Mouse (Mus musculus): Measurements from ENCODE around the gene Ttyh2. TPM values are rescaled to one million over a fixed set of nuclear protein-coding genes. Genes with fewer than 3 reads are reported as not detected.
A peak's percentile ranks its signal among the peaks of the same experiment; 100 is the strongest.

Gene Ttyh2
- polyA plus RNA-seq, 1 experiment from 2014 or later: 20.4 TPM

- Histone ChIP-seq H3K36me3 (ENCODE audit: insufficient read depth, low read length) (peaks cover 12% of the 10 kb centered on the region; the same call in 1 of the 2 replicates), H3K9ac (replicated peaks; ENCODE audit: low read length) (no peak overlapping the region), H3K4me1 (ENCODE audit: insufficient read depth, low read length) (0 out of 2 replicates have a peak, but pooled peaks cover 4% of the 10 kb centered on the region), H3K27me3 (ENCODE audit: insufficient read depth, low read length) (no peaks in the 10 kb centered on the region), H3K4me2 (replicated peaks; ENCODE audit: low read depth, low read length) (no peak overlapping the region), H3K4me3 (ENCODE audit: low read length) (no peak overlapping the region), H3K9me3 (ENCODE audit: low read length) (no peaks in the 10 kb centered on the region), H3K27ac (ENCODE audit: low read length) (no peak overlapping the region)
- no peak for ATAC-seq (ENCODE audit: low FRiP score, low TSS enrichment)
- WGBS: 78% methylated on average over 2 of the region's 2 CpGs
Observed at GRCm38 (mm10) chr11:114694451-114694850, 19.2 kb downstream of the Ttyh2 start.

GRCm38 (mm10) chr11:114698496-114698895 is 23.3 kb downstream of the Ttyh2 start:
- H3K27me3 ChIP-seq (ENCODE audit: insufficient read depth, low read length): no peaks in the 10 kb centered on the region
- H3K27ac ChIP-seq (ENCODE audit: low read length): no peak overlapping the region

GRCm38 (mm10) chr11:114699511-114699910 is 24.3 kb downstream of the Ttyh2 start:
- Histone ChIP-seq H3K27me3 (ENCODE audit: insufficient read depth, low read length) (no peaks in the 10 kb centered on the region), H3K27ac (ENCODE audit: low read length) (no peak overlapping the region), H3K9me3 (ENCODE audit: low read length) (no peaks in the 10 kb centered on the region), H3K9ac (replicated peaks; ENCODE audit: low read length) (no peak overlapping the region), H3K36me3 (ENCODE audit: insufficient read depth, low read length) (0 out of 2 replicates have a peak, but pooled peaks cover 3% of the 10 kb centered on the region), H3K4me1 (ENCODE audit: insufficient read depth, low read length) (no peaks in the 10 kb centered on the region), H3K4me3 (ENCODE audit: low read length) (no peak overlapping the region), H3K4me2 (replicated peaks; ENCODE audit: low read depth, low read length) (no peak overlapping the region)
- 69% methylated on average over 12 of the region's 12 CpGs for WGBS
- peak; percentile 39; the same call in 1 of the 2 replicates for ATAC-seq (ENCODE audit: low FRiP score, low TSS enrichment)

More at GRCm38 (mm10) chr11:114698496-114698895, 23.3 kb downstream of the Ttyh2 start:
- 0 out of 2 replicates have a peak, but pooled peaks cover 3% of the 10 kb centered on the region for H3K36me3 ChIP-seq (ENCODE audit: insufficient read depth, low read length)
- no peaks in the 10 kb centered on the region for H3K4me1 ChIP-seq (ENCODE audit: insufficient read depth, low read length)
- H3K4me2 ChIP-seq (replicated peaks; ENCODE audit: low read depth, low read length): no peak overlapping the region
- no peak overlapping the region for H3K4me3 ChIP-seq (ENCODE audit: low read length)
- no peak for ATAC-seq (ENCODE audit: low FRiP score, low TSS enrichment)
- H3K9me3 ChIP-seq (ENCODE audit: low read length): no peaks in the 10 kb centered on the region
- H3K9ac ChIP-seq (replicated peaks; ENCODE audit: low read length): no peak overlapping the region
- 92% methylated on average over 7 of the region's 7 CpGs for WGBS

GRCm38 (mm10) chr11:114702311-114702995 is 27.2 kb downstream of the Ttyh2 start:
- Histone ChIP-seq H3K9me3 (ENCODE audit: low read length) (no peaks in the 10 kb centered on the region), H3K27ac (ENCODE audit: low read length) (no peak overlapping the region), H3K9ac (replicated peaks; ENCODE audit: low read length) (no peak overlapping the region), H3K36me3 (ENCODE audit: insufficient read depth, low read length) (no peaks in the 10 kb centered on the region), H3K27me3 (ENCODE audit: insufficient read depth, low read length) (no peaks in the 10 kb centered on the region), H3K4me1 (ENCODE audit: insufficient read depth, low read length) (no peaks in the 10 kb centered on the region), H3K4me2 (replicated peaks; ENCODE audit: low read depth, low read length) (no peak overlapping the region), H3K4me3 (ENCODE audit: low read length) (no peak overlapping the region)
- ATAC-seq (ENCODE audit: low FRiP score, low TSS enrichment): no peak
- WGBS: 90% methylated on average over 15 of the region's 15 CpGs

- WGBS: 87% methylated on average over 6 of the region's 6 CpGs
- no peaks in the 10 kb centered on the region for H3K9me3 ChIP-seq (ENCODE audit: low read length)
- H3K36me3 ChIP-seq (ENCODE audit: insufficient read depth, low read length): no peaks in the 10 kb centered on the region
- H3K27me3 ChIP-seq (ENCODE audit: insufficient read depth, low read length): no peaks in the 10 kb centered on the region
- no peak for ATAC-seq (ENCODE audit: low FRiP score, low TSS enrichment)
- H3K4me1 ChIP-seq (ENCODE audit: insufficient read depth, low read length): no peaks in the 10 kb centered on the region
- H3K9ac ChIP-seq (replicated peaks; ENCODE audit: low read length): no peak overlapping the region
- H3K27ac ChIP-seq (ENCODE audit: low read length): no peak overlapping the region
- H3K4me3 ChIP-seq (ENCODE audit: low read length): no peak overlapping the region
- H3K4me2 ChIP-seq (replicated peaks; ENCODE audit: low read depth, low read length): no peak overlapping the region
Observed at GRCm38 (mm10) chr11:114702996-114703361, 27.7 kb downstream of the Ttyh2 start.

GRCm38 (mm10) chr11:114704071-114704913 is 29.1 kb downstream of the Ttyh2 start:
- Histone ChIP-seq H3K27me3 (ENCODE audit: insufficient read depth, low read length) (no peaks in the 10 kb centered on the region), H3K9me3 (ENCODE audit: low read length) (no peaks in the 10 kb centered on the region), H3K27ac (ENCODE audit: low read length) (no peak overlapping the region), H3K36me3 (ENCODE audit: insufficient read depth, low read length) (no peaks in the 10 kb centered on the region), H3K4me1 (ENCODE audit: insufficient read depth, low read length) (no peaks in the 10 kb centered on the region), H3K9ac (replicated peaks; ENCODE audit: low read length) (no peak overlapping the region; the same call in 1 of the 2 replicates), H3K4me3 (ENCODE audit: low read length) (no peak overlapping the region), H3K4me2 (replicated peaks; ENCODE audit: low read depth, low read length) (no peak overlapping the region)
- WGBS: 63% methylated on average over 22 of the region's 22 CpGs
- no peak for ATAC-seq (ENCODE audit: low FRiP score, low TSS enrichment)

GRCm38 (mm10) chr11:114706358-114706757 is 31.1 kb downstream of the Ttyh2 start:
- no peak overlapping the region for H3K4me2 ChIP-seq (replicated peaks; ENCODE audit: low read depth, low read length)
- no peaks in the 10 kb centered on the region for H3K27me3 ChIP-seq (ENCODE audit: insufficient read depth, low read length)
- no peaks in the 10 kb centered on the region for H3K4me1 ChIP-seq (ENCODE audit: insufficient read depth, low read length)
- H3K9me3 ChIP-seq (ENCODE audit: low read length): no peaks in the 10 kb centered on the region
- no peak overlapping the region for H3K9ac ChIP-seq (replicated peaks; ENCODE audit: low read length)
- WGBS: 65% methylated on average over 5 of the region's 5 CpGs
- H3K27ac ChIP-seq (ENCODE audit: low read length): no peak overlapping the region
- no peak for ATAC-seq (ENCODE audit: low FRiP score, low TSS enrichment)
- no peak overlapping the region for H3K4me3 ChIP-seq (ENCODE audit: low read length)
- no peaks in the 10 kb centered on the region for H3K36me3 ChIP-seq (ENCODE audit: insufficient read depth, low read length)

GRCm38 (mm10) chr11:114711393-114711792 is 36.2 kb downstream of the Ttyh2 start:
- H3K36me3 ChIP-seq (ENCODE audit: insufficient read depth, low read length): no peaks in the 10 kb centered on the region
- H3K27ac ChIP-seq (ENCODE audit: low read length): no peak overlapping the region
- no peaks in the 10 kb centered on the region for H3K27me3 ChIP-seq (ENCODE audit: insufficient read depth, low read length)
- peak; percentile 42; the same call in 1 of the 2 replicates for ATAC-seq (ENCODE audit: low FRiP score, low TSS enrichment)
- 52% methylated on average over 3 of the region's 3 CpGs for WGBS
- no peak overlapping the region for H3K9ac ChIP-seq (replicated peaks; ENCODE audit: low read length)
- H3K4me2 ChIP-seq (replicated peaks; ENCODE audit: low read depth, low read length): no peak overlapping the region
- no peak overlapping the region for H3K4me3 ChIP-seq (ENCODE audit: low read length)
- no peaks in the 10 kb centered on the region for H3K9me3 ChIP-seq (ENCODE audit: low read length)
- H3K4me1 ChIP-seq (ENCODE audit: insufficient read depth, low read length): peaks cover 3% of the 10 kb centered on the region; the same call in 1 of the 2 replicates

GRCm38 (mm10) chr11:114711861-114712260 is 36.6 kb downstream of the Ttyh2 start:
- no peak overlapping the region for H3K27ac ChIP-seq (ENCODE audit: low read length)
- no peaks in the 10 kb centered on the region for H3K9me3 ChIP-seq (ENCODE audit: low read length)
- no peaks in the 10 kb centered on the region for H3K27me3 ChIP-seq (ENCODE audit: insufficient read depth, low read length)
- no peak overlapping the region for H3K4me2 ChIP-seq (replicated peaks; ENCODE audit: low read depth, low read length)
- peaks cover 3% of the 10 kb centered on the region; the same call in 1 of the 2 replicates for H3K4me1 ChIP-seq (ENCODE audit: insufficient read depth, low read length)
- no peak overlapping the region for H3K9ac ChIP-seq (replicated peaks; ENCODE audit: low read length)
- 24% methylated on average over 12 of the region's 12 CpGs for WGBS
- peak; percentile 84 for ATAC-seq (ENCODE audit: low FRiP score, low TSS enrichment)
- no peaks in the 10 kb centered on the region for H3K36me3 ChIP-seq (ENCODE audit: insufficient read depth, low read length)
- no peak overlapping the region for H3K4me3 ChIP-seq (ENCODE audit: low read length)

- Histone ChIP-seq H3K36me3 (ENCODE audit: insufficient read depth, low read length) (no peaks in the 10 kb centered on the region), H3K4me1 (ENCODE audit: insufficient read depth, low read length) (peaks cover 3% of the 10 kb centered on the region; the same call in 1 of the 2 replicates), H3K27me3 (ENCODE audit: insufficient read depth, low read length) (no peaks in the 10 kb centered on the region), H3K4me2 (replicated peaks; ENCODE audit: low read depth, low read length) (no peak overlapping the region), H3K9ac (replicated peaks; ENCODE audit: low read length) (no peak overlapping the region), H3K4me3 (ENCODE audit: low read length) (no peak overlapping the region), H3K9me3 (ENCODE audit: low read length) (no peaks in the 10 kb centered on the region), H3K27ac (ENCODE audit: low read length) (no peak overlapping the region)
- no peak for ATAC-seq (ENCODE audit: low FRiP score, low TSS enrichment)
- 70% methylated on average over 6 of the region's 6 CpGs for WGBS
Observed at GRCm38 (mm10) chr11:114714526-114714925, 39.3 kb downstream of the Ttyh2 start.
